Mouse (Mus musculus): Measurements from ENCODE around the gene Cxcr1. TPM values are rescaled to one million over a fixed set of nuclear protein-coding genes. Genes with fewer than 3 reads are reported as not detected.

The Cxcr1 gene
- polyA plus RNA-seq, 1 experiment, result not detected

- TF ChIP-seq POLR2A (IDR thresholded peaks at IDR 0.05; ENCODE audit: insufficient read depth, low read depth, low read length), result no peak
- TF ChIP-seq CTCF (IDR thresholded peaks at IDR 0.05; ENCODE audit: insufficient read depth, low read depth, low read length), result no peak
- 72% methylated on average over 14 of the region's 14 CpGs for WGBS
Measured at GRCm38 (mm10) chr1:74156381-74156910, 38.0 kb downstream of the Cxcr1 start.

GRCm38 (mm10) chr1:74155435-74156012, 38.9 kb downstream of the Cxcr1 start:
- H3K4me1 ChIP-seq (ENCODE audit: control insufficient read depth, insufficient read depth, low read length), result no peaks in the 10 kb centered on the region
- no peak overlapping the region for H3K4me3 ChIP-seq (ENCODE audit: insufficient read depth, low read depth, low read length)
- TF ChIP-seq POLR2A (IDR thresholded peaks at IDR 0.05; ENCODE audit: insufficient read depth, low read depth, low read length) (no peak), CTCF (IDR thresholded peaks at IDR 0.05; ENCODE audit: insufficient read depth, low read depth, low read length) (no peak)
- 84% methylated on average over 6 of the region's 6 CpGs for WGBS
- no peak overlapping the region for H3K27ac ChIP-seq (ENCODE audit: insufficient read depth, low read depth, low read length)

More at GRCm38 (mm10) chr1:74156381-74156910, 38.0 kb downstream of the Cxcr1 start:
- Histone ChIP-seq H3K27ac (ENCODE audit: insufficient read depth, low read depth, low read length) (no peak overlapping the region), H3K4me3 (ENCODE audit: insufficient read depth, low read depth, low read length) (no peak overlapping the region), H3K4me1 (ENCODE audit: control insufficient read depth, insufficient read depth, low read length) (no peaks in the 10 kb centered on the region)

DNA sequence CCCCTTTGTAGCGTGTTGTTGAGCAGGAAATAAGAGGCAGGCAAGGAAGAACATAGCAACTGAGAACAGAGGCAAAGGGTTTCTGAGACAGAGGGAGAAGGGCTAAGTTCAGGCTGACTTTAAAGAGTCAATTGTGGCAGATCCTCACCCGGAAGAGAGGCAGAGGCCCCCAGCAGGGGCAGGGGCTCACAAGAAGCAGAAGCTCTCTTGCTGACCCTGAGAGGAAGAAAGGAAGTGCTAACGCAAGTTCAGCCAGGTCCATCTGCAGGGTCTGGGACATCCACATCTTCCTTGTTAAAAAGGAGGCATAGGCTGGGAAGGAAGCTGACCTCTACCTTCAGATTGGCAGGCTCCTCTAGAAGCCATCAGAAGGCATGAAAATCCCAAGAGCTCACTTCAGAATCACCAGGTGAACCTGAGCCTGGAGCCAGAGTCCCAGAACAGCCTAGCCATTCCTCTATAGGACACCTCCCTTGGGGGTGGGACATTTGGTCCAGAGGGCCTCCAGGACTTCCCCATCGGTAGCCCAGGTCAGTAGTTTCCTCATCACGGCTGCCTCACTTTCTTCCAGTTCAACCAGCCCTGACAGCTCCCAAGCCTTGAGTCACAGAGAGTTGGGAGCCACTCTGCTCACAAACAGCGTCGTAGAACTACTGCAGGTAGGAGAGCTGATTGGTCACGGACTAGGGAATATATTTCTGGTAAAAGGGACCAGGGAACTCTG, 40.8 kb downstream of the Cxcr1 start, which contains the start of gene Cxcr2:
Gene Cxcr2, plus strand, starts transcription at position 529 of the 724 bp plus-strand sequence.
- H3K27ac ChIP-seq (ENCODE audit: insufficient read depth, low read depth, low read length), result no peak within 1 kb of the TSS
- WGBS, result 82% methylated on average over 8 of the region's 8 CpGs
- H3K4me1 ChIP-seq (ENCODE audit: control insufficient read depth, insufficient read depth, low read length), result no peaks in the 10 kb centered on the region
- H3K4me3 ChIP-seq (ENCODE audit: insufficient read depth, low read depth, low read length), result no peak within 1 kb of the TSS
- no peak for TF ChIP-seq CTCF (IDR thresholded peaks at IDR 0.05; ENCODE audit: insufficient read depth, low read depth, low read length)
- TF ChIP-seq POLR2A (IDR thresholded peaks at IDR 0.05; ENCODE audit: insufficient read depth, low read depth, low read length), result no peak

- WGBS, result 83% methylated on average over 3 of the region's 3 CpGs
- H3K4me1 ChIP-seq (ENCODE audit: control insufficient read depth, insufficient read depth, low read length), result no peaks in the 10 kb centered on the region
Measured at GRCm38 (mm10) chr1:74151091-74151490, 43.3 kb downstream of the Cxcr1 start.

DNA sequence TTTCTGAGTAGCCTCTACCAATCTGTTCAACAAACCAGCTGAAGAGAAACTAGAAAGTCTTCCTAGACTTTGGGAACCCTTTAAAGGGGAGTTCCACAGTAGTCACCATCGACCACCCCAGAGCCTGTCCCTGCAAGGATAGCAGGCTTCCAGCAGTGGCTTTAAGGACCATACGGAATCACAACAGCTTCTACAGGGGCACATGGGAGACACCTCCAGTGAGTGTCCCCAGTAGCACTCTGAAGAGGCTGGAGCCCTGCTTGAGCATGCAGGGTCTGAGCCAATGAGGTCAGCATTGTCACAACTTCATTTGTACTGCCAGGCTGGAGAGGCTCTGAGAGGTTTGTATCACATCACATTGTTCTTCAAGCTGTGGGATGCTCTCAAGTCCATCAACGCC, 44.3 kb downstream of the Cxcr1 start:
- Histone ChIP-seq H3K4me3 (ENCODE audit: insufficient read depth, low read depth, low read length) (no peak overlapping the region), H3K4me1 (ENCODE audit: control insufficient read depth, insufficient read depth, low read length) (no peaks in the 10 kb centered on the region), H3K27ac (ENCODE audit: insufficient read depth, low read depth, low read length) (no peak overlapping the region)
- 78% methylated on average over 3 of the region's 3 CpGs for whole genome bisulfite sequencing
- TF ChIP-seq CTCF (IDR thresholded peaks at IDR 0.05; ENCODE audit: insufficient read depth, low read depth, low read length) (no peak), POLR2A (IDR thresholded peaks at IDR 0.05; ENCODE audit: insufficient read depth, low read depth, low read length) (no peak)

More at GRCm38 (mm10) chr1:74151091-74151490, 43.3 kb downstream of the Cxcr1 start:
- Histone ChIP-seq H3K4me3 (ENCODE audit: insufficient read depth, low read depth, low read length) (no peak overlapping the region), H3K27ac (ENCODE audit: insufficient read depth, low read depth, low read length) (no peak overlapping the region)
- TF ChIP-seq CTCF (IDR thresholded peaks at IDR 0.05; ENCODE audit: insufficient read depth, low read depth, low read length) (no peak), POLR2A (IDR thresholded peaks at IDR 0.05; ENCODE audit: insufficient read depth, low read depth, low read length) (no peak)

DNA sequence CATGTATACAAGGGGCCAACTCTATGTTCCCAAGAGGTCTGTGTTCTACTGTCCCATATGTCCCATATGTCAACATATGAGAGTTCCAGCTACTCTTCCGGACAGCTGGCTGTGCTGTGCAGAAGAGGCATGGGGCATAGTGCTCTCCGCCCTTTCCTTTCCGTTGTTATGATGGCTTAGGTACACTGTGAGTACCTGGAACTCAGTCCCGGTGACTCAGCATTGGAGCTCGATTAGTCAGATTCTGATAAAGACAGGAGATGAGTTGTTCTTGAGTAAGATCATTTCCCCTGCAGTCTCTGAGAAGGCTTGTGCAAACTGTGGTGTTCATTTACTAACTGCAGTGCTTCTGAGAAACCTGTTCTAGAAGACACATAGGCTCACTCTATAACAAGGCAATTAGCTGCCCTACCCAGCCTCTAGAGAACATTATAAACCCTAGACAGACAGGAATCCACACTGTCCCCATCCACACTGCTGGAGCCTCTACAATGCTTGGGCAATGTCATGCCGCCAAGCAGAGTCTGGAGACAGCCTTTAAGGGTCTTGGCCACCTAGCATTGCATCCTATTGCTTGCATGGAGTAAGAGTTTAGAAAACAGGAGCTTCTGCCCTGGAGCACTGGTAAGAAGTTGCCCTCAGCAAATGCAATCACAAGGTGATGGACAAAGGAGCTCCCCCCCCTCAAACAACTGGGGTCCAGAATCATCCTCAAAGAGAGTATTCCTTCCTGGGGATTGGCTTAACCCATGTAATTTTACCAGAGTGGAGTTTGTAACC, 45.1 kb downstream of the Cxcr1 start:
- TF ChIP-seq CTCF (IDR thresholded peaks at IDR 0.05; ENCODE audit: insufficient read depth, low read depth, low read length), result no peak
- TF ChIP-seq POLR2A (IDR thresholded peaks at IDR 0.05; ENCODE audit: insufficient read depth, low read depth, low read length), result no peak
- no peak overlapping the region for H3K27ac ChIP-seq (ENCODE audit: insufficient read depth, low read depth, low read length)
- H3K4me3 ChIP-seq (ENCODE audit: insufficient read depth, low read depth, low read length), result no peak overlapping the region
- WGBS, result 93% methylated on average over 6 of the region's 6 CpGs
- H3K4me1 ChIP-seq (ENCODE audit: control insufficient read depth, insufficient read depth, low read length), result no peaks in the 10 kb centered on the region

Other genes with a start within 250 kb of the Cxcr1 start
- not detected in 2 replicates for gene Tns1, start 70.2 kb downstream of the Cxcr1 start, polyA plus RNA-seq (2012; ENCODE audit: insufficient read depth, insufficient read length, low replicate concordance, missing spikeins)
- not detected in 2 replicates for gene Rufy4, start 69.1 kb downstream of the Cxcr1 start, polyA plus RNA-seq (2012; ENCODE audit: insufficient read depth, insufficient read length, low replicate concordance, missing spikeins)
- gene Cxcr2, start 40.6 kb downstream of the Cxcr1 start, polyA plus RNA-seq (2012; ENCODE audit: insufficient read depth, insufficient read length, low replicate concordance, missing spikeins), result not detected in 2 replicates
- not detected in 2 replicates for gene Arpc2, start 41.5 kb upstream of the Cxcr1 start, polyA plus RNA-seq (2012; ENCODE audit: insufficient read depth, insufficient read length, low replicate concordance, missing spikeins)
- not detected in 2 replicates for gene Gpbar1, start 83.9 kb upstream of the Cxcr1 start, polyA plus RNA-seq (2012; ENCODE audit: insufficient read depth, insufficient read length, low replicate concordance, missing spikeins)
- gene Aamp, start 90.1 kb upstream of the Cxcr1 start, polyA plus RNA-seq (2012; ENCODE audit: insufficient read depth, insufficient read length, low replicate concordance, missing spikeins), result not detected in 2 replicates
- gene Pnkd, start 90.3 kb upstream of the Cxcr1 start, polyA plus RNA-seq (2012; ENCODE audit: insufficient read depth, insufficient read length, low replicate concordance, missing spikeins), result not detected in 2 replicates
- 36.6 TPM in 1 of 2 replicates, not detected in the other for gene Tmbim1, start 111.0 kb upstream of the Cxcr1 start, polyA plus RNA-seq (2012; ENCODE audit: insufficient read depth, insufficient read length, low replicate concordance, missing spikeins)
- not detected in 2 replicates for gene Catip, start 167.5 kb upstream of the Cxcr1 start, polyA plus RNA-seq (2012; ENCODE audit: insufficient read depth, insufficient read length, low replicate concordance, missing spikeins)
- gene Slc11a1, start 180.6 kb upstream of the Cxcr1 start, polyA plus RNA-seq (2012; ENCODE audit: insufficient read depth, insufficient read length, low replicate concordance, missing spikeins), result not detected in 2 replicates
- gene Ctdsp1, start 196.9 kb upstream of the Cxcr1 start, polyA plus RNA-seq (2012; ENCODE audit: insufficient read depth, insufficient read length, low replicate concordance, missing spikeins), result not detected in 2 replicates
- gene Vil1, start 214.7 kb upstream of the Cxcr1 start, polyA plus RNA-seq (2012; ENCODE audit: insufficient read depth, insufficient read length, low replicate concordance, missing spikeins), result not detected in 2 replicates

Measured in olfactory bulb, adult 2 months (tissue).